Mouse (Mus musculus): Measurements from ENCODE around the gene Gm10337.

Gene Gm10337

GRCm38 (mm10) chr15:102517976-102518858 is 14.7 kb downstream of the Gm10337 start, which contains the start of gene Tarbp2:
Gene Tarbp2, plus strand, starts transcription at chr15:102518192.
- DNase-seq: peak; percentile 99 to 100

DNA sequence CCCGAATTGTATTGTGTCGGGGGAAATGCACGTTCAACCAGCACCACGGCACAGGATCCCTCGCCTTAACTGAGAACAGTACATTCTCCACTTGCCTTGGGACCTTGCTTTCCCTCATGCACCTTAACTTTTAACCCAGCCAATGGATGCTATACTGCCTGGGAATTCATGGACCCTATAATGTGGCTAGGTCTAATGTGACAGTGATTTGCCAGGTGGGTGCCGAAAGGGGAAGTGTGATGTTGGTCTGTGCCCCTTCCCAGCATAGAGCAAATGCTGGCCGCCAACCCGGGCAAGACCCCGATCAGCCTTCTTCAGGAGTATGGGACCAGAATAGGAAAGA is 15.3 kb downstream of the Gm10337 start:
- DNase-seq: no peak

GRCm38 (mm10) chr15:102519211-102520141 is 16.0 kb downstream of the Gm10337 start:
- no peak for DNase-seq

- no peak for DNase-seq
These were observed 16.9 kb downstream of the Gm10337 start for GRCm38 (mm10) chr15:102520416-102520815.

DNA sequence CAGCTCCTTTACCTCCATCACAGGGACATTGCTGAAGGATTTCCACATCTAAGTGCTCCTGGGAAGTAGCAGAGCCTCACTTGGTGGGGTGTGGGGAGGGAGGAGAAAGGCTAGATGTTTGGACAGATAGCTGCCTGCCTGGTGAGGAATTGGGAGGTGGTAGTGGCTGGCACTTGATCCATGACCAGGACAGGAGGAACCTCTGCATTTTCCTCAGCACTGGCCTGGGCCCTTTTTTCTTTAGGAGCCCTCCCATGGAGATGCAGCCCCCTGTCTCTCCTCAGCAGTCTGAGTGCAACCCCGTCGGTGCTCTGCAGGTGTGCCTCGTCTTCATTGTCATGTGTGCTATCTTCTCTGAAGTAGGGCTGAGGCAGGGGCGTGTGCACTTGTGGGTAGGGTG is 18.0 kb downstream of the Gm10337 start:
- DNase-seq: no peak

- DNase-seq: peak; percentile 69 to 83
These were observed 21.5 kb downstream of the Gm10337 start, which contains the start of gene Npff for GRCm38 (mm10) chr15:102524892-102525485. Gene Npff, minus strand, starts transcription at chr15:102524942.

- no peak for DNase-seq
These were observed 22.8 kb downstream of the Gm10337 start for GRCm38 (mm10) chr15:102526111-102527002.

DNA sequence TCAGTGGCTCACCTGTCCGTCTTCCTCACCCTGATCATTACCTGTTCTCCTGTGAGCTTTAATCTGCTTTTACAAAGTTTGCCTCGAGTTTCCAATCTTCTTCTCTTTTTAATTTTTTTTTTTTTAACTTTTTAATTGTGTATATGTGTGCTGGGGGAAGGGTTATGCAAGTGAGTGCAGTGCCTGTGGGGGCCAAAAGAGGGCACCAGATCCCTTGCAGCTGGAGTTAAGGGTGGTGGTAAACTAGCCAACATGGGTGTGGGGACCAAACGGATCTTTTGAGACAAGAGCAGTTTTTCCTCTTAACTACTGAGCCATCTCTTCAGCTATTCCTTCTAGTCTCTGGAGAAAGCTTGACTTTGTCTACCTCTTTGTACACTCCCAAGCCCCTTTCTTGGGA is 24.4 kb downstream of the Gm10337 start:
- no peak for DNase-seq

GRCm38 (mm10) chr15:102528396-102528795 is 24.9 kb downstream of the Gm10337 start:
- no peak for DNase-seq

- no peak for DNase-seq
These were observed 27.0 kb downstream of the Gm10337 start for GRCm38 (mm10) chr15:102530566-102530965.

- DNase-seq: no peak
These were observed 28.1 kb downstream of the Gm10337 start for GRCm38 (mm10) chr15:102531586-102531985.

- DNase-seq: no peak
These were observed 28.8 kb downstream of the Gm10337 start for GRCm38 (mm10) chr15:102532106-102532900.

- no peak for DNase-seq
These were observed 30.4 kb downstream of the Gm10337 start for GRCm38 (mm10) chr15:102533926-102534325.

GRCm38 (mm10) chr15:102544801-102545200 is 41.3 kb downstream of the Gm10337 start:
- DNase-seq: no peak

DNA sequence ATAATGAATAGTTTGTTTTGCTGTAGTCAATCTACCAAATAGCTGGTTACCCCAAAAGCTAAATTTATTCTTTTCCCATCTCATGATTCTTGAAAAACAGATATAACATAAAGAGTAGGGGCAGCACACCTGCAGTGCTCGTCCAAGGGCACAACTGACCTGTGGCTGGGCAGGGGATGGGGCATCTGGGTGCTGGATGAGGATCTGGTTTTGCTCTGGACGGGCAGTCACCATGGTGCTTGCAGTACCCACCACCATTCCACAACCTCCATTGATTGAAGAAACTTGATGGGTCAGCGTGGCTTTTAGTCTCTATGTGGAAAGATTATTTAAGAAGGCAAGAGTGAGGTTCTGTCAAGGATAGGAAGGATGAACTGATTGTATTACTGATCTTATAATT is 42.7 kb downstream of the Gm10337 start:
- DNase-seq: no peak

- peak; percentile 35 to 62 for DNase-seq
These were observed 43.3 kb downstream of the Gm10337 start for GRCm38 (mm10) chr15:102546677-102547427.

- no peak for DNase-seq
These were observed 44.0 kb downstream of the Gm10337 start for GRCm38 (mm10) chr15:102547478-102547877.

- DNase-seq: no peak
These were observed 49.1 kb downstream of the Gm10337 start for GRCm38 (mm10) chr15:102552599-102552998.
